Mouse (Mus musculus) retina, postnatal 1 day (tissue): Measurements from ENCODE around the gene Ccl20.

ENCODE experiments used
- DNase-seq: peaks from one replicate; pipeline ENCODE4 v3.0.0-alpha.2; 2012

Gene Ccl20

GRCm38 (mm10) chr1:83116447-83117137 lies at the start of gene Ccl20:
Gene Ccl20, plus strand, starts transcription at chr1:83116766.
- DNase-seq, result no peak

GRCm38 (mm10) chr1:83067205-83067604 lies 49.4 kb upstream of the Ccl20 start:
- no peak for DNase-seq

- no peak for DNase-seq
These were observed 40.9 kb upstream of the Ccl20 start for GRCm38 (mm10) chr1:83075526-83076189.

GRCm38 (mm10) chr1:83076190-83076917 lies 40.2 kb upstream of the Ccl20 start:
- peak; percentile 84 for DNase-seq

GRCm38 (mm10) chr1:83077016-83077415 lies 39.5 kb upstream of the Ccl20 start:
- DNase-seq, result no peak

- no peak for DNase-seq
These were observed 31.8 kb upstream of the Ccl20 start for GRCm38 (mm10) chr1:83084790-83085189.

GRCm38 (mm10) chr1:83091268-83091667 lies 25.3 kb upstream of the Ccl20 start:
- DNase-seq, result no peak

- no peak for DNase-seq
These were observed 19.6 kb upstream of the Ccl20 start for GRCm38 (mm10) chr1:83096935-83097334.

GRCm38 (mm10) chr1:83099160-83099559 lies 17.4 kb upstream of the Ccl20 start:
- DNase-seq, result peak; percentile 23

GRCm38 (mm10) chr1:83099580-83100137 lies 16.9 kb upstream of the Ccl20 start:
- no peak for DNase-seq

- peak; percentile 57 for DNase-seq
These were observed 14.7 kb upstream of the Ccl20 start for GRCm38 (mm10) chr1:83101891-83102290.

GRCm38 (mm10) chr1:83105464-83105863 lies 11.1 kb upstream of the Ccl20 start:
- no peak for DNase-seq

- no peak for DNase-seq
These were observed 9.1 kb upstream of the Ccl20 start for GRCm38 (mm10) chr1:83107410-83107978.

GRCm38 (mm10) chr1:83110992-83111391 lies 5.6 kb upstream of the Ccl20 start:
- no peak for DNase-seq

GRCm38 (mm10) chr1:83111726-83112125 lies 4.8 kb upstream of the Ccl20 start:
- no peak for DNase-seq

- DNase-seq, result no peak
These were observed 651 bp downstream of the Ccl20 start for GRCm38 (mm10) chr1:83117217-83117616.

- DNase-seq, result no peak
These were observed 1.1 kb downstream of the Ccl20 start for GRCm38 (mm10) chr1:83117661-83118060.

GRCm38 (mm10) chr1:83119903-83120302 lies 3.3 kb downstream of the Ccl20 start:
- no peak for DNase-seq

- DNase-seq, result no peak
These were observed 3.7 kb downstream of the Ccl20 start for GRCm38 (mm10) chr1:83120312-83120711.

GRCm38 (mm10) chr1:83123201-83123600 lies 6.6 kb downstream of the Ccl20 start:
- no peak for DNase-seq

- DNase-seq, result peak; percentile 11
These were observed 19.3 kb downstream of the Ccl20 start for GRCm38 (mm10) chr1:83135829-83136228.

GRCm38 (mm10) chr1:83137847-83138246 lies 21.3 kb downstream of the Ccl20 start:
- DNase-seq, result no peak

GRCm38 (mm10) chr1:83138721-83139120 lies 22.2 kb downstream of the Ccl20 start:
- no peak for DNase-seq
